Mouse (Mus musculus) urinary bladder, adult 18-20 months (tissue): ENCODE results near the gene Cyp19a1.

ENCODE experiments used
- DNase-seq, 2 experiments: peaks; one replicate each; pipeline ENCODE4 v3.0.0; 2022; ENCODE audit warnings: low spot score in 2 of 2, mixed read lengths in 2 of 2

The Cyp19a1 gene

DNA sequence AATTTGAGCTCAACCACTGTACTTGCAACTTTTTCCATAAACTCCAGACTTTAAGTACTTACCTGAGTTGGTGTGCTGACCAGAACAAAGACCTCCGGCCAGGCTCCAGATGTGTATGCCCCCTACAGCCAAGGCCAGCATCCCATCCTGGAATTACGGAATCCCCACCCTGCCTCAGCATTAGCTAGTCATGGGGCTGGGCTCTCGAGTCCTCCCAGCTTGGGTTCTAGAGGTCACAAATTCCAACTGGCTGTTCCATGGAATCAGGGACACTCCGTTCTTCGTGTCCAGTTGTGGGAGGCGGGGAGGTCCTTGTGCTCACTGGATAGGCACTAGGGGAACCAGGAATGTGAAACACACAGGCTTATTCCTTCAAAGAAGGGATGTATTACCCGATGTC, at the start of gene Cyp19a1:
Gene Cyp19a1, minus strand, starts transcription at position 101 of the 400 bp plus-strand sequence.
- no peak for DNase-seq

DNA sequence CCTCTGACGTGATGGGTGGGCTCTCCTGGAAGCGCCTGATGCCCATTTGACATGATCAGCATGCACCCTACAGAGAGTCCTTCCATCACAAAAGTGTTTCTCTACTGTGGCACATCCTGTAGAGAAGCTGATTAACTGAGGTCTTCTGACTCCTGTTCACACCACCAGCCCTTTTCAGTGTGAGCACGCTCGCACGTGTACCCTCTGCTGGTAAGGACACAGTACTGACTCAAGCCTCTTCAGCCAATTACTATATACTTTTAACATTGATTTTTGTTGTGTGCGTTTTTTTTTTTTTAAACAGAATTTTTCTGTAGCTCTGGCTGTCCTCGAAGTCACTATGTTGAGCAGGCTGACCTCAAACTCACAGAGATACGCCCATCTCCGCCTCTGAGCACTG, 48.5 kb upstream of the Cyp19a1 start:
- DNase-seq: no peak

DNA sequence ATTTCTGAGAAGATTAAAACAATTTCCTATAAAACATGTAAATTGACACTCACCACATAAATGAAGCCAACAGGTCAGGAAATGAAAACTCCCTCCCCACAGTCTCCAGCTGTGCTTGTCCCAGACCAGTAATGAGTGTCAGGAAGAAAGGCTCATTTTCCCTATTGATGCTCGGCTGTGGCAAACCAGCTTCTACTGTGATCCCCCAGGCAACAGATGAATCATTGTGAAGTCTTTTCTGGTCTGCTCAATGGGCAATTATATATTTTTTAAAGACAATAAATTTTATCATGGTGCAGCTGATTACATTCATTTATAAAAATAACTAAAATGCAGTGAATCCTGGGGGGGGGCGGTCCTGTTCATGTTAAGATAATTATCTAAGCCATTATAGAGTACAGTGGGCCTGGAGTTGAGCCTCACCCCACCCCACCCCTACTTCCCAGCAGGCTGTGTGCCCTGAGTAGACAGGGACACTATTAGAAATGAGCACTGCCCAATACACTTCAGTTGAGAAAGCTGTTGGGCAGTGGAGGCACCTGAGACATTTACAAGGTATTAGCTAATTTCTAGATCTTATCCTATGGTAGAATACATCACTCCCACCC, 40.9 kb upstream of the Cyp19a1 start:
- DNase-seq: no peak

DNA sequence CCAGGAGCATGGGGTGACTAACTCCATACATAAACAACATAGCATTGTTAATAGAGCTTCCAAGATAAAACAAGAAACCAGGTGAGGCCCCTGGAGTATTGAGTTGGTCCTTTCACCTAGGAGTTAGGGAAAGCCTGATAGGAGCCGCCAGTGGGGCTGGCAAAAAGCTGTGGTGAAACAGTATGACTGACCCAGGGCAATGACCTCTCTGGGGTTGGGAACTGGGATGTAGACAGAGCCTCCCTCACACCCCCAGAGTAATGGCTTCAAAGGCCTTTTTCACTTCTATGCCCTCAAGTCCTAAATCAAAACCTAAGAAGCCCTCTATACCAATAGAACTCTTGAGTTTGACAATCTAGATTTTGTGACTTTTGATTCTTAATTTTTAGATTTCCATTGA, 40.3 kb upstream of the Cyp19a1 start:
- DNase-seq: no peak

DNA sequence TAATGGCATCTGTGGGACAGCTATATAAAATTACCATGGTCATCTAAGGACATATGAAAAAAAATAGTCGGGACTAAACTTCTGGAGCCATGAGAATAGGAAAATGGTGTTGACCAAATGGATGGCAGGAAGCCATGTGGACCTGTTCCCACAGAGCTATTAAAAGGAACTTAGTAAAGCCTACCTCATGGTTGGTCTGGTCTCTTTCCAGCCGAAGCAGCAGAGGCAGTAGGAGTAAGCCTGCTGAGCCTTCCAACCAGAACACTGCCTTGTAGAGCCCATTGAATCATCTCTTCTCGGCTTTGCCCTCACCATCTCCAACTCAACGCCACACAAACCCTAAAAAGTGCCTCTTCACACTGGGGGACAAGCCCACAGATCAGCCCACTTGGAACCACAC, 33.3 kb upstream of the Cyp19a1 start:
- DNase-seq: no peak

DNA sequence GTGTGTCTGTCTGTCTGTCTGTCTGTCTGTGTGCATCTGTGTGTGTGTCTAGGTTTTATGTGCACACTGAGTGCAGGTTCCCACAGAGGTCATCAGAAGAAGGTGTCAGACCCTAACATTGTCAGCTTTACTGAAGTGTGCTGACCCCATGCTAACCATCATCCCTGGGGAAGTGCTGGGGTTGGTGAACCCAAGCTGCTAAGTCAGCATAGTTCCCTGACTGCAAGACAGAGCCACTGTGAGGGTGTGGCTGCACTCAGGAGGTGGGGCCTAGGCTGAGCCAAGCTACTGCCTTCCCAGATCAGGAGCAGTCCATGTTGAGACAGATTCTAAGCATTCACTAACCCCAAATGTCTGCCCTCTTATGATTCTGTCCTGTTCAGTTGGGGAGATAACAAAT, 31.9 kb upstream of the Cyp19a1 start:
- no peak for DNase-seq

DNA sequence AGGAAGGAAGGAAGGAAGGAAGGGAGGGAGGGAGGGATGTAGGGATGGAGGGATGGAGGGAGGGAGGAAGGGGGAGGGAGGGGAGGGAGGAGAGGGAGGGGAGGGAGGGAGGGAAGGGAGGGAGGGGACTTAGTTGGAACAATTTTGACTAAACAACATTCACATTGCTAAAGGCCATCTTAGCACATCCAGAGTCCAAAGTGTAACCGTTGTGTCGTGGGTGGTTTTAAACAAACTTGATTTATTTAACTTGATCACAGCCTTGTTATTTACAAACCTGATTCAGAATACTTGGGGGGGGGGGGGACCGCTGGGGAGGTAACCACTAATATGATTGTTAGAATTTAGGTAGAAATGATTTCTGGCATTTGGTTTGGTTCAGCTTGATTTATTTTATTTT, 31.5 kb upstream of the Cyp19a1 start:
- no peak for DNase-seq

DNA sequence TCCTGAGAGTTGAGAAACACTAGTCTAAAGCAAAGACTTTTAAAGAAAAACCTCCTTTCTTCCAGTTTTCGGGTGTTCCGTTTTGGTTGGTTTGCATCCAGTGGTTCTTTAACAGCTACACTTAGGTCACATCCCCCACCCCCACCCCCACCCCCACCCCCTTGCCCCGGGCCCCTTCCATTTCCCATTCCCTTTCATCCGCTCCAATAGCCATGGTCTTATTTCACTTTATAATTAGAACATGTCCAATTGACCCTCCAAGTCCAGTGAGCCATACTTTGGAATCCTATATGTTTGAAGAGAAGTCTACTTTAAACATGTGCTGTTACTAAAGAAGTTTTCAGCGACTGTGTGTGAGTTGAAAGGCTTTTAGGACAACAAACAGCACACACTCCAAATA, 19.9 kb upstream of the Cyp19a1 start:
- DNase-seq: no peak

DNA sequence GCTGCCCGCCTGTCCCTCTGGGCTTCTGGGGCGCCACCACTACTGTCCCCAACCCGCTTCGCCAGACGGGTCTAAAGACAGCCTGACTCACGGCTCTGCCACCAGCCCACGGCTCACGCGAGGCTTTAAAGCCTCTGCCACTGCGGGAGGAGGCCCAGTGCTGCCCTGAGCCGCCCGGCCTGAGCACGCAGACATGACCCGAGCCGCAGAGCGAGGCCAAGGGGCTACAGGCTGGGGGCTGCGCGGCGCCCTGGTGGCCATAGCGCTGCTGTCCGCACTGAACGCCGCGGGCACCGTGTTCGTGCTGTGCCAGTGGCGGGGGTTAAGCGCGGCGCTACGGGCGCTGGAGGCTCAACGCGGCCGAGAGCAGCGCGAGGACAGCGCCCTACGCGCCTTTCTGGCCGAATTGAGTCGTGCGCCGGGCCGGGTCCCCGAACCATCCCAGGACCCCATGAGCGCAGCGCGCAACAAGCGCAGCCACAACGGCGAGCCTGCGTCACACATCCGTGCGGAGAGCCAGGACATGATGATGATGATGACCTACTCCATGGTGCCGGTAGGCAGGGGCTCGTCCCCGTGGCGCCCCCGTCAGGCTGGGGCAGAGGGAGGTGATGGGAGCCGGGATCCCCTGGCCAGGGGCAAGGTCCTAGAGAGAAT, 18.5 kb upstream of the Cyp19a1 start, which contains the start of gene Gldn:
Gene Gldn, plus strand, starts transcription at position 156 of the 657 bp plus-strand sequence.
- no peak for DNase-seq

DNA sequence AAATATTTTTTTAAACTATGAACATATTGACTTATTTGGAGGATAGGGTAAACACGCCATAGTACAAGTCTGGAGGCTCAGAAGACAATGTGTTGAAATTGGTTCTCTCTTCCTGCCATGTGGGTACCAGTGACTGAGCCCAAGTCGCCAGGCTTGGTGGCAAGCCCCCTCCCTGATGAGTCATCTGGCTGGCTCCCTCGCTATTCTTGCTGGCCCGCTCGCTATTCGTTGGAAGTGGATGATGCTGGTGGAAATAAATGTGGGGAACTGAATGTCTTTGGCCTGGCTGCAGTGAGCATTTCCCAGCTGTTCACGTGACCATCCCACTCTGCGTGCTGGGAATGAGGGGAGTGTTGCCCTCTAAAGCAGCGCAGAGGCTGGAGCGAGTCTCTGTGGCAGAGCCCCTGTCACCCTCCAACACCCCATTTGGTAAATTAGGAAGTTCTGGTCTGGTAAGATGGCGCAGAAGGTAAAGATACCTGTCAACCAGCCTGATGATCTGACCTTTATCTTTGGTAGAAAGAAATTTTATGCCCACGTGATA, 11.2 kb upstream of the Cyp19a1 start:
- DNase-seq: no peak

DNA sequence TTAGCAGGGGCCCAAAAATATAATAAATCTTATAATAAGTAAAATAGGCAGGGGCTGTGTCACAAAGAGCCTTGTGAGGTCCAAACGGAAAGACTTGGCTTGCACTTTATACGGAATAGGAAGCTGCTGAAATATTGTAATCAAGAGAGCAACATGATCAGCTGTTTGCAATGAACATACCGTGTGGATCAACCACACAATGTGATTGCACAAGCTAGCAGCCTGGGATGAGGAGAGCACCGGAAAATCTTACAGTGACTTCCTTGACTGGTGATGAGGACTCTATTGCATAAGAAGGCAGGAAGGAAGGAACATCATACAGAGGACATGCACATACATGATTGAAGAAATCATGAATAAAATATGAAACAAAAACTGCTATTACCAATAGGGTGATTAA, 7.4 kb upstream of the Cyp19a1 start:
- DNase-seq: no peak

DNA sequence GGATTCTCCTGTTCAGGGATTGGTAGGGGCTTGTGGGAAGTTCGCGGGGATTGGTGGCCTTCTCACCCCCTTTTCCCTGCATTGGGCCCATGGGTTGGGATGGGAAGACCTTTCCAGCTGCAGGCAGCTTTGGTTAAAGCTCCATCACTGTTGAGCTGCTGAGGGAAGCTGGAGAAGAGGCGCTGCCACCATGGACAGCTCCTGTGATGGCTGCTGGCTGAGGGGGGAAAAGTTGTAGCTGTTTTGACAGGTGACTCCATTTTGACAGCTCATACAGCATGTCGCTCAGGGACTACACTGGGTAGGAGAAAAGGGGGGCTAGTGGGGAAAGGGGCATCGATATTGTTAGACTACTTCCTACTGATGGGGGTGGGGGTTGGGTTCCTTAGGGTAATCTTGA, 3.0 kb upstream of the Cyp19a1 start:
- DNase-seq: no peak

DNA sequence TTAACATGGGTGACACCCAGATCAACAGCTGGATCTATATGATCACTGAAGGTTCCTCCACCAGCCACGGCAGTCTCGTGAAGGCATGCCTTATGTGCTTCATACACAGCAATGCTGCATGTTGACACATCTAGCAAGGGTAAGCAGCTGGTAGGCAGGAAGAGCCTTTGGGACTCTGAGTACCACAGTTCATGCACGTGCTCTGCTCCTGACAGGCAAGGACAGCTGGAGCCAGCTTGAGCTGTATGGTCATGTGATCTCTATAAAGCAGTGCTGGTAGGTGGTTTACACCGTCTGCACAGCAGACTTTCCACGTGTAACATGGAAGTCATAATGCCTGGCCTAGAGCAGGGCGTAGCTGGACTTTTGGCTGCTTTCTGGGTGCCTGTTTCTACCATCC, 2.1 kb upstream of the Cyp19a1 start:
- no peak for DNase-seq

DNA sequence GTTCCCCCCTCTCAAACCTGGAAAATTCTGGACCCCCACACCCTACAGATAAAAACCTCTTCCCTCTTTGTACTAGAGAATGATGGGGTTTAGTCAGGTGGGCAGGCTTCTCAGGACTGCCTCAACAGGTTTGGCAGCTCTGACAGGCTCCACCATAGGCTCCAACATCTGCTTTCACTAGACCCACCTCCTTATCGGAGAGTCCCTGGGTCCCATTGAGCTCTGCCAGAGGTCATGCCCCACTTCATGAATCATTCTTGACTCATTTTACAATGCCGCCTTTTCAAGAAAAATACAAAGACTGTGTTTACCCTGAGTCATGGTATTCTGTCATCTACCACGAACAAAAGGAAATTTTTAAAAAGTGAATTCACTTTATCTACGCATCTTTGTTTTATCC, 3.2 kb downstream of the Cyp19a1 start:
- peak; percentile 2 to 14 for DNase-seq

DNA sequence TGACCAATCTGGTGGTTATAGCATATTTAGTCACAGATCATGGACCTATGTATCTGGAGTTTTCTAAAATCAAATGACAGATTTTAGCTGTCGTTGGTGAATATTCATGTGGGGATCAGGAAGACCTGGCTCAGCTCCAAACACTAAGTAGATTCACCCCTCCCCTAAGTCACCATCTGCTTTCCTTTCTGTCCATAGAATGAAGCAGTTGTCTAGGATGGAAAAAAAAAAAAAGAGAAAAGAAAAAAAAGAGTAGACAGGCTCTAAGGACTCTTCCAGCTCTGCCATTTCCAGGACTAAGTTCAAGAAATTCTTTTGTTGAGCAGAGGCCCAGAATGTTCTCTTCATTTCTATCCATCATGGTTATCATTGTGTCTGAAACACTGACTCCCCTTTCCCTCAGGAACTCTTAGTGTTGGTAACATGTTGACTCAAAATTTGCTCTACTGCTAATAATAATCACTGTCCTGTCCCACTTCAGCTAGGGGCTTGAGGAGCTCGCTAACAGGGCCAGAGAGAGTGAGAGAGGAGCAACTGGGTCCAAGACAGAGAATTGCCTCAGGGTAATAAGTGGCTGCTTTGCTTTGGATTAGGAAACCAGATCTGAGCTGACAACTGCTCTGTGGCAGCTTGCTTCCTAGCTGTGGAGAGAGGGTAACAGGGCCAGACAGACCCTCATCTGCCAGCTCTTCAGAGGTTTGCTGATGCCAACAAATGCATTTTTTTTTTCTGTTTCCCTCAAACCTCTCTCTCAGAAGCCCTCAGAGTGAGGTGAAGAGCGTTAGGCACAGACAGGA, 22.8 kb downstream of the Cyp19a1 start:
- DNase-seq: no peak

DNA sequence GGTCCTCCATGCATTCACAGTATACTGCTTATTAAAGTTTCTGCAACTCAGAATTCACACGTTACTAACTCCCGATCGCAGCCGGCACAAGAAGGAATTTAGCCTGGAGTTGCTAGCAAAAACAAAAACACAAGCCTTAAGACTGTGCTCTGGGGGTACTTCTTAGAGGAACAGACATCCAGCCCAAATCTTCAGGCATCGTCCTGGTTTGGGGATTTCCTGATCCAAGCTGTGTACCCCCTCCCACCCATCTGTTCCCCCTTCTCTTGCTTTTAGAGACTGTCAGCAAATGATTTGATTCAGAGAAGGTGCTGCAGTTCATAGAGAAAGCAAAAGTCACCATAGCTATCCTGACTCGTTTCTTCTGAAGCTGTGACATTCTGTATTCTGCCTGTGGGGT, 40.3 kb downstream of the Cyp19a1 start:
- no peak for DNase-seq

DNA sequence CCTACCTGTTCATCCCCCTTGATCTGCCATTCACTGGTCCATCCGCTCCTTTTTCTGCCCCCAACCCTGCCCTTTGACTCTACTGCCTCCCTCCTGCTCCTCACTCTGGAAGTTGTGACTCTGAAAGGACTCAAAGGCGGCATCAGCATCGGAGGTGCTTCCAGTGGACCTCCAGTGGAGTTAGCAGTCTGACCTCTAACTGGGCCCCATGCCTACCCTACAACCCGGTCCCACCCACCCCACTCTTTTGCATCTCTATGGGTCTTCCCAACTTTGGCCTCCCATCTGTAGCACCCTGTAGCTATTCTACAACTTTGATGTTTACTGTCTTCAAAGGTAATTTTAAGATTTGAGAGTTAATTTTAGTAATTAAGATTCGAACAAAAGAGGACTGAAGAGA, 51.4 kb downstream of the Cyp19a1 start:
- DNase-seq: no peak

DNA sequence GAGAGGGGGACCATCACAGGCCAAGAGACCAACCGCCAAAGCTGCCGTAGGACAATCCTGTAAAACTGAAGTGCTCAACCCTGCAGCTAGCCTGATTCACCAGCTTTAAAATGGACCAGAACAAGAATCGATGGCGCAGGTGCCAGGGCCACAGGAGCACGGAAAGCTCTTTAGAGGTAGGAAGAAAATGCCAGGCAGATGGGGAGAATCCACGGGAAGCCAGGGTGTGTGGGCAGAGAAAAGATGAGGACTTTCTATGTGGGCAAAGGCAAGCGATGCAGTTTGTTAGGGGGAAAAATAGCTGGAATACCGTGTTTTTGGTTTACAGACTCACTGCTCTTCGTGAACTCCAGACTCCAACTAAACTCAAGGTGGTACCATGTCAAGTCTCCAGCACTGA, 53.0 kb downstream of the Cyp19a1 start:
- no peak for DNase-seq

DNA sequence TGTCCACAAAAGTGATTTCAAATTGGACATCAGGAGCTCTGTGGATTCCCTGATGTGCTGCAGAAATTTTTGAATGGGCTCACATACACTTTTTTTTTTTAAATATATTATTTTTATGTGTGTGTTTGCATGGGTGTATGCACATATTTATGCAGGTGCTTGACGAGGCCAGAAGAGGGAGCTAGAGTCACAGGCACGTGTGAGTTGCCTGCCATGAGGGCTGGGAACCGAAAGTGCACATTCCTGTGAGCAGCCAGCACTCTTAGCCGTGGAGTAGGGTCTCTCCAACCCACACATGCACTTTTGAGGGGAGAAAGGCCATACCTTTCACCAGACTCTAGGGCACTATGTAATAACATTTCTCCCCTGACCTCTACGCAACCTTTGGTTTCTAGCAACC, 73.1 kb downstream of the Cyp19a1 start:
- DNase-seq: no peak

DNA sequence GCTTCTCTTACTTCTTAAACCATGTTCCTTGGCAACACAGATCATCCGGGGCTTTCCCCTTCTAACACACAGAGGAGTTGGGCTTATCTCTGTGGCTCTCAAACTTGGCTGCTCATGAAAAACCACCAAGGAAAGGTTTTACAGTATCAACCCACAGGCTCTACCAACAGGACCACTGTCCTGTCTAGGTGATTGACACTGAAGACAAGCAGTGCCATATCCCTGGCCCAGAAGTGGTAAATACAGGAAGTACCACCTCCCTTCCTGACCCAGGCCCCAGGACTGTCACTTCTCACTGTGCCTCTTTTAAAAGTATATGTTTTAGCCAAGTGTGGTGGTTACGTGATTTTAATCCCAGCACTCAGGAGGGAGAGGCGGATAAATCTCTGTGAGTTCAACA, 76.5 kb downstream of the Cyp19a1 start:
- DNase-seq: no peak

DNA sequence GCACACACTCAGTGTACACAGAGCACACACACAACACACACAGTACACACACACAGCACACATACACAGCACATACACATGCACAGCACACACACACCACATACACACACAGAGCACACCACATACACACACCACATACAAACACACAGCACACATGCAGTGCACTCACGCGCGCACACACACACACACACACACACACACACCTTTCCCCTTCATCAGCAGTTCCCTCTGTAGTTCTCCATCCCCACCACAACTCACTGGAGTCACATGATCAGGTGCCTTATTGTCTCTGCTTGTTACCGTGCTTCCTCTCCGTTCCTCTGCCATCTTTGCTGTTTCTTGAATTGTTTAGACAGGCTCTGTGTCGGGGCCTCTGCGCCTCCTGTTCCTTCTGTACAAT, 85.4 kb downstream of the Cyp19a1 start:
- DNase-seq: no peak

DNA sequence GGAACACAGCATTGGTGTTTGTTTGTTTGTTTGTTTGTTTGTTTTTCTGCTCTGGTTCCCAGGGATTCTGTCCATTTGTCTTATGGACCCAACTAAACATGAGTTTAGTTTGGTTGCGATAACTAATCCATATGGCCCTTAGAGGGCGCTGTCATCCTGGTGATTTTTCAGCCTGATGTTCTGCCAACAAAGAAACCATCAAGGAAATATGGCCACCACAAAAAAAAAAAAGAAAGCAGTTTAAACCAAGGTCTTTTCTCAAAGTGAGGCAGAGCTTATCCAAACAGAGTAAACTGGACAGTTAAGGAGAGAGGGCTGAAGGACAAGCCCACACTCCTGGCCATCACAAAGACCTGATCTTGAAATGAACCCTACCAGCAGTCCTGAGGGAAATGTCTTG, 86.6 kb downstream of the Cyp19a1 start:
- peak in 1 of 2 experiments; percentile 7 for DNase-seq

DNA sequence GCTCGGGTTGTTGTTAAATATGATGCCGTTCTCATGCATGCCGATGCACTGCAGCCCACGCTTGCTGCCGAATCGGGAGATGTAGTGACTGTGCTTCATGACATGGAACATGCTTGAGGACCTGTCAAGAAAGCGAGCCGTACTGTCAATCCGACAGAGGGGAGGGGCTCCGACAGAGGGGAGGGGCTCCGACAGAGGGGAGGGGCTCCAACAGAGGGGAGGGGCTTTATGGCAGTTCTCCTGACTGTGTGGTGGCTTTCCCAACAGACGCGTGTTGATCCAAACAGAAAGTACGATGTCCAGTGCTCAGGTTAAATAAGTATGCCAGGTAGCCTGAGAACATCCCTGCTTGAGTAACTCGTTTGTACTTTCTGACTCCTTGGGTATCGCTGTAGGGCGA, 87.7 kb downstream of the Cyp19a1 start:
- no peak for DNase-seq
